Mouse (Mus musculus) erythroblast, embryonic 14.5 days (primary cell): Measurements from ENCODE around the gene Gm49353.

ENCODE experiments used
- GATA1 ChIP-seq: IDR thresholded peaks from 2 replicates; pipeline ENCODE4 v1.6.1; 2012; ENCODE audit warnings: low read length, inconsistent platforms, mixed read lengths
- TAL1 ChIP-seq: IDR thresholded peaks from 3 replicates; pipeline ENCODE4 v1.6.1; 2012; ENCODE audit warnings: low read length, inconsistent platforms, mixed read lengths

GRCm38 (mm10) chr10:29161664-29162063 lies 37.1 kb upstream of the Gm49353 start:
- TF ChIP-seq GATA1 (no peak), TAL1 (no peak)
